ENCODE assay signal across 10 mouse cellular contexts in the genomic region with DNA sequence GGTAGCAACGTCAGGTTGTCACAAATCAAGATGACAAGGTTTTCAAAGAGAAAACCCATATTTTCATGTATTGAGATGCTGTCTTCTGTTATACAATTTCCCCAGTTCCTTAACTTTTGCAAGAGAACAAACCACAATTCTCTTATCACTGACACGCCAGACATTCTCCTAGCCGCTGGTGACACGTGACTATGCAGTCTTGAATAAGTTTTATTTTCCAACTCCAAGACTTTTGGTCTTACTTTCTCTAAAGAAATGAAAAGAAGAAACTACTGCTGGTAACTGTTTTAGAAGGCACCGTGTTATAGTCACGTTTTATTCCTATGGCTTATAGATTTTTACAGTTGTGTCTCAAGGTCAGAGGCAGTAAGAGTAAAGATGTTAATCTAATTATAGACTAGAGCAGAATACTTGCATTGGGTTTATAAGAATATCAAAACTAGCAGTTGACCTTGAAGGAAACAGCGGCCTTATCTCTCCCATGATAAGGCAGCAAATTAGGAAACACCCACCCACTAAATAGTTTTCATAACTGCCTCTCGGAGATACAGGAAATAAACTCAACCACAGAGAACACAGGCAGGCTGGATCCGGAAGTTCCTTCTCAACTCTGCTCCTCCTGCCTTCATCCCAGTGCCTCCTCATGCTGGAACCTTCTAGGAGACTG. TPM values are rescaled to one million over a fixed set of nuclear protein-coding genes. Genes with fewer than 3 reads are reported as not detected.
DNase-seq lines count a peak whose midpoint lies in the region; ATAC-seq and TF ChIP-seq lines count a peak whose summit lies in the region.
"Had no signal": no experiment of that assay in that cellular context is flagged by ENCODE, and none has a peak within 500 bp of the region (broad histone marks: within the 10 kb centered on the region; RNA-seq: fewer than 3 reads in every experiment).

No protein-coding gene starts in this region.

- H3K27ac ChIP-seq in spleen, adult 2 months (ENCODE audit: insufficient read depth, low read length), result 0 out of 2 replicates have a peak overlapping the region, but pooled peaks have one; percentile 4
- H3K27ac ChIP-seq in stomach, postnatal 0 days (replicated peaks), result 0 out of 2 replicates have a peak overlapping the region, but pooled peaks have one; percentile 9
- H3K27ac ChIP-seq: forebrain, embryonic 13.5 days had no signal

- peaks cover 17% of the 10 kb centered on the region for H3K4me1 ChIP-seq in spleen, adult 2 months (ENCODE audit: control insufficient read depth, insufficient read depth, insufficient read length)
- H3K4me1 ChIP-seq in stomach, postnatal 0 days (replicated peaks; ENCODE audit: control insufficient read depth, insufficient read depth), result no peaks in the 10 kb centered on the region
- H3K4me1 ChIP-seq: forebrain, embryonic 13.5 days had no signal

- peaks cover 6% of the 10 kb centered on the region for H3K36me3 ChIP-seq in spleen, adult 2 months (ENCODE audit: control insufficient read depth, insufficient read depth, low read length)
- H3K36me3 ChIP-seq in stomach, postnatal 0 days (ENCODE audit: control insufficient read depth, insufficient read depth, low read length), result no peaks in the 10 kb centered on the region

- no peak for TF ChIP-seq EP300 in stomach, postnatal 0 days (optimal IDR thresholded peaks at IDR 0.05)

- H3K9ac ChIP-seq in stomach, postnatal 0 days (ENCODE audit: low read length), result no peak overlapping the region
- H3K9ac ChIP-seq: forebrain, embryonic 13.5 days had no signal

- TF ChIP-seq CTCF in spleen, adult 2 months (IDR thresholded peaks at IDR 0.05; ENCODE audit: extremely low read depth, insufficient read depth, insufficient read length, insufficient replicate concordance), result no peak
- TF ChIP-seq CTCF in stomach, postnatal 0 days (IDR thresholded peaks at IDR 0.05; ENCODE audit: low read depth), result no peak

- H3K27me3 ChIP-seq in spleen, adult 2 months (ENCODE audit: control insufficient read depth, insufficient read depth, low read length), result no peaks in the 10 kb centered on the region
- no peaks in the 10 kb centered on the region for H3K27me3 ChIP-seq in stomach, postnatal 0 days (ENCODE audit: control insufficient read depth, insufficient read depth, low read length)
- H3K27me3 ChIP-seq: forebrain, embryonic 13.5 days had no signal

- peak; percentile 59 for ATAC-seq in common myeloid progenitor, adult 5-6 weeks (replicated peaks; ENCODE audit: low read depth, poor library complexity, severe bottlenecking)
- ATAC-seq in stomach, postnatal 0 days (ENCODE audit: low FRiP score, low TSS enrichment), result no peak
- ATAC-seq: forebrain, embryonic 13.5 days had no signal

- no peak overlapping the region for H3K4me2 ChIP-seq in stomach, postnatal 0 days (replicated peaks; ENCODE audit: low read depth)

- no peaks in the 10 kb centered on the region for H3K9me3 ChIP-seq in stomach, postnatal 0 days (ENCODE audit: control insufficient read depth, low read length)
- H3K9me3 ChIP-seq: forebrain, embryonic 13.5 days had no signal

- WGBS in spleen, adult 2 months, result 11% methylated on average over 9 of the region's 9 CpGs
- 63% methylated on average over 9 of the region's 9 CpGs for WGBS in stomach, postnatal 0 days

- no peak overlapping the region for H3K4me3 ChIP-seq in spleen, adult 2 months (ENCODE audit: extremely low read depth, insufficient read depth, insufficient read length)
- no peak overlapping the region for H3K4me3 ChIP-seq in stomach, postnatal 0 days (ENCODE audit: low read depth, low read length)
- H3K4me3 ChIP-seq: forebrain, embryonic 13.5 days had no signal

- no peak for DNase-seq in spleen, adult 2 months (ENCODE audit: low read depth in 1 of 2, low spot score in 2 of 2)
- no peak for DNase-seq in spleen, adult 12 weeks (ENCODE audit: low spot score)
- peak; percentile 66 for DNase-seq in liver
- DNase-seq in stomach, postnatal 0 days (ENCODE audit: low spot score), result no peak
- DNase-seq in layer of hippocampus, adult 18-20 months (ENCODE audit: low spot score in 2 of 2), result no peak
- no peak for DNase-seq in adrenal gland, adult 2 months
- DNase-seq: cerebellum, postnatal 14 days; right cerebral cortex, postnatal 14 days had no signal

- TF ChIP-seq POLR2A in spleen, adult 2 months (IDR thresholded peaks at IDR 0.05; ENCODE audit: low read depth, low read length), result no peak

RNA-seq across cellular contexts. Expression of a gene that starts 12.4 kb away (rescaled TPM):
- polyA plus RNA-seq in spleen, adult 2 months (2012; rRNA removed), result 11.9 and 13.5 TPM in 2 replicates
- total RNA-seq in common myeloid progenitor, adult 5-6 weeks (2017), result 387 and 417 TPM in 2 replicates
- polyA plus RNA-seq in stomach, postnatal 0 days (2015; fragmentation: Nextera tagmentation; extraction: Ambion mirVana), result 24.0 and 26.8 TPM in 2 replicates
- total RNA-seq in layer of hippocampus, adult 18-20 months (2021), result 1 to 10 TPM; 5.0 to 5.1 TPM
- 1 to 10 TPM; 3.8 to 4.7 TPM for total RNA-seq in adrenal gland, adult 2 months (2021)
- 1.8 and 2.6 TPM in 2 replicates for polyA plus RNA-seq in adrenal gland, adult 2 months (2012; rRNA removed)

RNA-seq across cellular contexts. Expression of a gene that starts 50.6 kb away (rescaled TPM):
- polyA plus RNA-seq in spleen, adult 2 months (2012; rRNA removed), result 14.9 and 15.7 TPM in 2 replicates
- total RNA-seq in common myeloid progenitor, adult 5-6 weeks (2017), result 56.7 and 70.8 TPM in 2 replicates
- 104 and 106 TPM in 2 replicates for polyA plus RNA-seq in stomach, postnatal 0 days (2015; fragmentation: Nextera tagmentation; extraction: Ambion mirVana)
- total RNA-seq in layer of hippocampus, adult 18-20 months (2021), result 10 to 100 TPM; 63.4 to 66.4 TPM
- 10 to 100 TPM; 69.4 to 69.9 TPM for total RNA-seq in adrenal gland, adult 2 months (2021)
- polyA plus RNA-seq in adrenal gland, adult 2 months (2012; rRNA removed), result 9.2 and 12.9 TPM in 2 replicates

Comparison
In these comparisons a context has a peak if more than half of its experiments do, and no peak if none do; other contexts are left out.
1. RNA of a gene that starts 12.4 kb away (total RNA-seq): 387 to 417 TPM in common myeloid progenitor, adult 5-6 weeks; 5.0 to 5.1 TPM in layer of hippocampus, adult 18-20 months and 3.8 to 4.7 TPM in adrenal gland, adult 2 months; every median in the first group is over 10 times any median in the second.